Mouse (Mus musculus): ENCODE results near the gene Tgif2.
A peak's percentile ranks its signal among the peaks of the same experiment; 100 is the strongest.
"Not testable (repeated sequence)": the region's sequence is repeated elsewhere in the genome, so short reads cannot be mapped to it uniquely, and the experiment has no call there.

Gene Tgif2

GRCm38 (mm10) chr2:156839319-156840191, at the start of gene Tgif2:
Gene Tgif2, plus strand, starts transcription at chr2:156840007.
- peak; percentile 75 for DNase-seq (ENCODE audit: low spot score)

GRCm38 (mm10) chr2:156798516-156798915, 41.3 kb upstream of the Tgif2 start:
- DNase-seq (ENCODE audit: low spot score): no peak

GRCm38 (mm10) chr2:156801045-156801444, 38.8 kb upstream of the Tgif2 start:
- DNase-seq (ENCODE audit: low spot score): no peak

DNA sequence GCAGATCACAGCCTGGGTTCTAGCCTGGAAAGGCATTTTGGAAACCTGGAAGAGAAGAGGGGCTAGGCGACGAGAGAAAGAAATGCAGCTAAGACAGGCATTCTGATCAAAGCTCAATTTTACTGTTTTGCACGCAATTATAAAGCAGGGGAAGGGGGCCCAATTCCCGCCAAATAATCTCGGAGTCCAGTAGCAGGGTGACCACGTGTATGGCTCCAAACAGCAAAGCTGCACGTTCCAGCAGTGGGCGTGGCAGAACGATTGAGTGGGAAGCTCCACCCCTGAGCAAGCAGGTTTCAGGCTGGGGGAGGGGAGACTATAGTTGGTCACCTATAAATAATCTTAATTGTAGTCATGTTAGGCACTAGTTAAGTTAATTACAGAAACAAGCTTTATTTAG, 37.7 kb upstream of the Tgif2 start:
- DNase-seq (ENCODE audit: low spot score): not testable (repeated sequence)

DNA sequence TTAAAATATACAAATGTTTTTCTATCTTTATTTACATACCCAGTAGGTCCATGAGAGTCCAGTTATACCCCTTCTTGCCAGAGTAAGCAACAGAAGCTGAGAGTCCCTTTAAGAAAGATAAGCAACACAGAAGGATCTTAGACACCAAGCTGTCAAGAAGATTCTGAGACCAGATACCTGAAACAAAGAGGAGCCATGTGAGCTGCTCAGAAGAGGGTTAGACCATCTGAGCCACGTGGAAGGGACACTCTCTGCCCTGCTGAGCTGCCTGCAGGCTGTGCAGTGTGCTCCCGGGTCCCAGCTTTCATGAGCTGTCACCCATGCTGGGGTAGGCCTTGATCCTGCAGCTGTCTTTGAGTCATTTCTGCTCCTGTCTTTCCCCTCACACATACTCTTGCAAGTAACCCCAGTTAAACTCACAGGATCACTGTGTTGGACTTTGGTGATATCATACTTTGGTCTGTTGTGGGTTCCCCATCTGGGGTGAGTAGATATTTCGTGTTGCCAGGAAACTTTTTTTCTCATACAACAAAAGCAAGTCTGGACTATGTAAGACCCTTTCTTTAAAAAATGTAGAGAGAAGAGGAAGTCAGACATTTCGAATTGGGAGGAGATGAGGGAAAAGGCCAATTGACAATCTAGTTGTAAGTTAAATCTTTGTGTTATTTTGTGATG, 36.0 kb upstream of the Tgif2 start:
- no peak for DNase-seq (ENCODE audit: low spot score)

DNA sequence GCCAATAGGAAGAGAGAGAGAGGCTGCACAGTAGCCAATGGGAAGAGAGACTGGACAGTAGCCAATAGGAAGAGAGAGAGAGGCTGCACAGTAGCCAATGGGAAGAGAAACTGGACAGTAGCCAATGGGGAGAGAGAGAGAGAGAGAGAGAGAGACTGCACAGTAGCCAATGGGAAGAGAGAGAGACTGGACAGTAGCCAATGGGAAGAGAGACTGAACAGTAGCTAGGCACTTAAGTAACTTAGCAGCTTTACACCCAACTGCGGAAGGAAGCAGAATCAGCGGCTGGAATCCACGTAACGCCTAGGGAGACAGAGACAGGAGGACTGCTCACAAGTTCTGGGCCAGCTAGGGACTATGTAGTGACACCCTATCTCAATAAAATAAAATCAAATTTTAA, 35.2 kb upstream of the Tgif2 start:
- DNase-seq (ENCODE audit: low spot score): no peak

GRCm38 (mm10) chr2:156806886-156807285, 32.9 kb upstream of the Tgif2 start:
- DNase-seq (ENCODE audit: low spot score): no peak

DNA sequence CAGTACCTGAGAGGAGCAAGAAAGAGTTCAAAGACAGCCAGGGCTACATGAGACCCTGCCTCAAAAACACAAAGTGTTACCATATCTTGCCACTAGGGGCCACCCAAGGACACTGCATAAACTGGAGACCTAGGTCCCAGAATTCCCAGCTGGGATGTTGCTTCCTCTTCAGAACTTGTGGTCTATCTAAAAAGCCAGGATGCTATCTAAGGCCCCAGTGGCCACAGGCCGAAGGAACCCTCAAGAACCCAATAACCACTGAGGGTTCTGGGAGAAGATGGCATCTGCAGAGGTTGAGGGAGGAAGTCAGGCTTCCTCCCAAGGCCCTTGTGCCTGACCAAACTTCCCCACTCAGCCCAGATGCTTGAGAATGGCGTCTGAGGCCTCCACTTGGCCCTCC, 30.2 kb upstream of the Tgif2 start:
- peak; percentile 15 for DNase-seq (ENCODE audit: low spot score)

- DNase-seq (ENCODE audit: low spot score): no peak
Observed at GRCm38 (mm10) chr2:156810716-156811115, 29.1 kb upstream of the Tgif2 start.

DNA sequence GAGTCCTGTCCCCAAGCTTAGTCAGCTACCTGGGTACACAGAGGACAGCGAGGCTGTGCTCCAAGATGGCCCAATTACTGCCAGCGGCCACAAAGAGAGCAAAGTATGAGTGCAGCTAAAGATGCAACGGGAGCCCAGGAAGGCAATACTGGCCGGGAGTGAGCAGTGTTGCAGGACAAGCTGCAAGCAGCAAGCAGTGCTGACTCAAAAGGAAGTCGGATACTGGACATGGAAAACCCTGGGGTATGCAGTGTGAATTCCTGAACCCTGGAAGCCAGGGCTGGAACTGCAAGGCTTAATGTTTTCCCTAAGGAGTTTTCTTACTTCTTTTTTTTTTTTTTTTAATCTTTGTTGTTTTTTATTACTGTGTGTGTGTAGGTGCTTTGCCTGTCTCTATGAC, 28.3 kb upstream of the Tgif2 start:
- DNase-seq (ENCODE audit: low spot score): no peak

DNA sequence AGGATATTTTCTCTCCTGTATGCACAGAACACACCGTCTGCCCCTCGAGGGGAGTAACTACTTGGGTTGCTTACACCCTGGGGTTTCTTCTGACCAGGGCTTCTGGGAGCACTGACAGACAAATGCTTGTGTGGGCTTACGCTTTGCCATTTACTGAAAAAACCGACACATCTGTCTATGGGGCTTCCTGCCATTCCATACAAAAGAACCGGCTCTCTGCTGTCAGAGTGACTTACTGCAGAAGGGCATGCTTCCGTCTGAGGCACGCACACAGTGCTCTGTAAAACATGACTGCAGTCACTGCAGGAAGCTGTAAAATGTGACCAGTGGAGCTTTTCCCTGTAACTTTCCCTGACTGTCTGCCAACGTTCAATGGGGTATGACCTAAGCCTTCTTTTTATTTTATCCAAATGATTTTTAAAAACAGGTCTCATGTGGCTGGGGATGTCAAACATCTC, 25.4 kb upstream of the Tgif2 start:
- no peak for DNase-seq (ENCODE audit: low spot score)

DNA sequence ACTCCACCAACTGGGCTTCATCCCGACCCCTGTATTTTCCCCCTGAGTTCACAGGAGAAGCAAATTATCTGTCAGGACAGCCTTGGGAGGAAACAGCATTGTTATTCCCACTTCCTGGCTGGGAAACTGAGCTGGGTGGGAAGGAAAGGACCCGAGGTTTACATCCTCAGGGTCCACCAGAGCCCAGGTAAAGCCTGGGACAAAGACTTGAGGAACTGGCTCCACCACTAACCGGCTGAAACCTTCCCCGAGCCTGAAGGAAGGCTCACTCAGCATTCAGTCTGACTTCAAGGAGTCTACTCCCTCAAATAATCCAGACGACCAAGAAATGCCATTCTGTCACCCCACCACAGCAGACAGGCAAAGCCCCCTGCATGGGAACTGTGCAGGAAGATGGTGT, 24.9 kb upstream of the Tgif2 start:
- no peak for DNase-seq (ENCODE audit: low spot score)

DNA sequence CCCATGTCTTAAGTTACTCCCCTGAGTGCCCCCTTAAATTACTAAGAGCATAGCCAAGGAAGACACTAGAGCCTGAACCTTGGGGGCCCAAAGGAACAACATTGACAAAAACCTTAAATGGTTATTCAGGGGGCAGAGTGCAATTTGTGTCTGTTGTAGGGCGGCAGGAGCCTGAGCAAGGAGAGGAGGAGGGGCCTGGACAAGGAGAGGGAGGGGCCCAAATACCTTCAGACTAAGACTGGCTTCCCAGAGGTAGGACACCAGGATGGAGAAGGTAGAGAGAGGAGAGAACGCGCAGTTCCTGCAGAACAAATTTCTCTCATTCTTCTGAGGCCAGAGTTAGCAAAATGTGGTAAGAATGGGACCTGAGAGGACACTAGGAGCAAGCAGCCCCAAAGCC, 24.4 kb upstream of the Tgif2 start:
- no peak for DNase-seq (ENCODE audit: low spot score)

GRCm38 (mm10) chr2:156816116-156816515, 23.7 kb upstream of the Tgif2 start:
- no peak for DNase-seq (ENCODE audit: low spot score)

GRCm38 (mm10) chr2:156825128-156825527, 14.7 kb upstream of the Tgif2 start:
- DNase-seq (ENCODE audit: low spot score): not testable (repeated sequence)

DNA sequence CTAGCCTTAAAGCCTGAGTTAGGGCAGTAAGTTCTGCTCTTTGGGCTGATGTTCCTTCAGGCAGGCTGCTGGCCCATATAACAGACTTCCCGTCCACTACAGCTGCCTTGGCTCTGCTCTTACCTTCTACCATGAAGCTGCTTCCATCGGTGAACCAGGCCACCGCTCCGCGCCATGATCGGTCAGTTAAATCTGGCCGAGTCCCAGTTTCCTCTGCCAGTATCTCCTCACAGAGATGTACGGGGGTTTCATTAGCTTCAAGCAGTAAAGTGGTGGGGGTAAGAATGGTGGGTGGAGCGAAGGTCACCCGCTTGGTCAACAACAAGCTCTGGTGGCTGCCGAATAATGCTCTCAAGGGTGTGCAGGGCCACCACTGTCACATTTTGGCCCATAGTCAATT, 5.5 kb upstream of the Tgif2 start:
- DNase-seq (ENCODE audit: low spot score): no peak

DNA sequence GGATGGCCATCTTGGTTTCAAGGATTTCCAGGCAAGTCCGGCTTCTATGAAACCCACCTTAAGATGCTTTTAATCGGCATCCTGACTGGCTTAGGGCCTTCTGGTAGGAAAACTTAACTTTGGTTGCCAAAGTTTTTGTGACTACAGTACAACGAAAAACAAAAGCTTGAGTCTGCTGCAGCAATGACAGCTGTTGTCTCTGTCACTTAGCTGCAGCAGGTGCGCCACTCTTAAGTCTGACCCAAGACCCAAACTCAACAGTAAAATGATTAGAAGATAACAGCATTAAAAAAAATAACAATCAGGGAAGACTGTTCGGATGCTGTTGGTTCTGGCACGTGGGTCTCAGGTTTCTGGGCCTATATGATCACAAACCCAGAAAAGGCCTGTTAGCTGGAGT, 968 bp upstream of the Tgif2 start:
- DNase-seq (ENCODE audit: low spot score): no peak

DNA sequence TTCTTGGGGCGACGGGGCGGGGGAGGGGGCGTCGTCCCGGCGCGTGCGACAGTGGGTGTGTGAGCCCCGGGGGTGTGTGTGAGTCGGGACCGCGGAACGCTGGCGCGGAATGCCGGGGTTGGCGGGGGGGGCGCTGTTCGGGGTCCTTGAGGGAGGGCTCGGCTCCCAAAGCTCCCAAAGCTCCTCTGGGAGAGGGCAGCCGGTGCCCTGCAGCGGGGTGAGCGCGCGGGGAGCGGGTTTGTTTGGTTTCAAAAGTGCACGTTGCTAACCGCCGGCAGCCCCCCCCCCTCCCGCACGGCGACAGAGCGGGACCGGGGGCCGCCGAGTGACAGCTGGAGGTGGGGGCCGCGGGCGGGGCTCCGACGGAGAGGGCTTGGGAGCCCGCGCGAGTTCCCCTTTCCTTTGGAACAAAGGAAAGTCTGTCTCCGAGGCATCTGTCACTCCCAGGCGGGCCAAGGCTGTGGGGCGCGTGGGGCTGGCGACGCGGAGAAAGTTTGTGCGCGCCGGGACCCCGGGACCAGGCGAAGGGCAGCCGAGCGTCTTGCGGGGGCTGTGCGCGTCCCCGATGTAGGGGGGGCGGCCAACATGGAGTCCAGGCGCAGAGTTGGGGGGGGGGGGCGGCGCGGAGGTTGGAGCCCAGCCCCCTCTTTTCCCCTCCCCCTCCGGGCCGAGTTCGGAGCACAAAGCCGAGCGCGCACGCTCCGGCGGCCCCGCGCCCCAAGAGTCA, 657 bp downstream of the Tgif2 start:
- DNase-seq (ENCODE audit: low spot score): no peak

GRCm38 (mm10) chr2:156841028-156841840, 1.4 kb downstream of the Tgif2 start:
- peak; percentile 63 for DNase-seq (ENCODE audit: low spot score)

DNA sequence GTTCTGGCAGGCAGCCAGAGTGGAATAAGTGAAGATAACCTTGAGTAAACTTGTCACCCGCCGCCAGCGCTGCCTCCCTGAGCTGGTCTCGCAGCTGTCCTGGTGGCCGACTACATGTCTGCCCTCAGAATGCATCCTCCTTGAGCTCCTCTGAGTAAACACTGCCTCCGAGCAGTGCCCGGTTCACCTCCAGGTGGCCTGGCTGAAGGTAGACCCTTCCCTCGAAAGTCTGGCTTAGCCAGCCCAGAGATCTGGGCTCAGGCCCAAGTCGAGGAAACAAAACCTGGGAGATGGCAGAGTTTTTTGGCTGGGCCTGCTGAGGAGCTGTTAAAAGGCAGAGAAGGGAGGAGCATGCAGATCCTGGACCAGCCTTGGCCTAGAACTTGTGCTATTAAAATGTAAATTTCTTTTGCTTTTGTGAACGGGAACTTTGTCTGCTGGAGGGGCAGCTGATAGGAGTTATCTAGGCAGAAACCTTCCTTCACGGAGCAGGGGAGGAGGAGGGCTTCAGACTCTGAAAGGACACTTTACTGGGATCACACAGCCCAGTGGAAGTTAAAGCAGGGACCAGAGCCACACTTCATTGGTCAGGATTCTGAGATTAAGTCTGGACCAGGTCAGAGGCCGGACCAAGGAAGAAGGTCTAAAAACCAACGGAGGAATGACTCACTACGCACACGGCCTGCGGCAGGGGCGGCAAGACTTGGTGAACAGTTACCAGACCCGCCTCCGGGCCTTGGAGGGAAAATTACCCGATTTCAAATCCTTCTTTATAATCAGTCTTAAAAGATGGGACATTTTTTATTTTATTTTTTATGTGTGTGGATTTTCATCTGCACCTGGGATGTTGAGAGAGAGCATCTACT, 2.3 kb downstream of the Tgif2 start:
- peak; percentile 69 for DNase-seq (ENCODE audit: low spot score)

DNA sequence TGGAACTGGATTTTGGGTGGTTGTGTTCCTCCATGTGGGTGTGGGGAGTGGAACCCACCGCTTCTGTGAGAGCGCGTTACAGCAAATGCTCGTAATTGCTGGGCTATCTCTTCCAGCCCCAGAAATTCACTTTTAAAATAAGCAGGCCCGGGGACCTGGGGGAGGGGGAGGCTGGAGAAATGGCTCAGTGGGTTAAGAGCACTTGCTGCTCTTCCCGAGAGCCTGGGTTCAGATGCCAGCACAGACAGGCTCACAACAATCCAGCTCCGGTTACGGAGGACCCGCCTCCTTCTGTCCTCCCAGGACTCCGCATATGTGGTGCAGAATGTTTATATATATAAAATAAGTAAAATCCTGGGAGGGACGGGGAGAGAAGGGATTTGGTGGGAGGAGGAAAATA, 2.9 kb downstream of the Tgif2 start:
- no peak for DNase-seq (ENCODE audit: low spot score)
